Mouse (Mus musculus) hindbrain, embryonic 13.5 days (tissue): ENCODE measurements around the gene Emc1. TPM values are rescaled to one million over a fixed set of nuclear protein-coding genes. Genes with fewer than 3 reads are reported as not detected.

Experiments
- ATAC-seq: fragments of 200-750 bp; cut with Nextera tagmentation; 2 replicates; pipeline ENCODE4 v1.8.0; 2017; ENCODE audit warnings: moderate TSS enrichment; ENCODE audit not compliant: low FRiP score
- H3K27ac ChIP-seq: fragments of 300-500 bp; sonication (generic); 2 replicates; pipeline ENCODE4 v1.5.1; 2015; ENCODE audit warnings: inconsistent platforms, mild to moderate bottlenecking, moderate library complexity
- H3K27me3 ChIP-seq: fragments of 300-500 bp; sonication (generic); 2 replicates; pipeline ENCODE4 v1.6.1; 2015; ENCODE audit warnings: mild to moderate bottlenecking, inconsistent platforms
- H3K36me3 ChIP-seq: fragments of 300-500 bp; sonication (generic); 2 replicates; pipeline ENCODE4 v1.6.1; 2015; ENCODE audit warnings: mild to moderate bottlenecking, inconsistent platforms
- H3K4me1 ChIP-seq: fragments of 300-500 bp; sonication (generic); replicated peaks from 2 replicates; pipeline ENCODE4 v1.6.1; 2015; ENCODE audit warnings: inconsistent platforms
- H3K4me2 ChIP-seq: fragments of 300-500 bp; sonication (generic); 2 replicates; pipeline ENCODE4 v1.6.1; 2015; ENCODE audit warnings: inconsistent platforms, mild to moderate bottlenecking, moderate library complexity
- H3K4me3 ChIP-seq: fragments of 300-500 bp; sonication (generic); 2 replicates; pipeline ENCODE4 v1.5.1; 2015; ENCODE audit warnings: mild to moderate bottlenecking, inconsistent platforms
- H3K9ac ChIP-seq: fragments of 300-500 bp; sonication (generic); 2 replicates; pipeline ENCODE4 v1.6.1; 2015; ENCODE audit warnings: mild to moderate bottlenecking, inconsistent platforms
- H3K9me3 ChIP-seq: fragments of 300-500 bp; sonication (generic); 2 replicates; pipeline ENCODE4 v1.6.1; 2016; ENCODE audit warnings: inconsistent platforms
- WGBS: fragments of 180-500 bp; shearing (Covaris S2); methylation state at CpG from one replicate; pipeline ENCODE4 v1.1.7; 2015; 5-methylcytosine and 5-hydroxymethylcytosine counted together
- microRNA-seq: library from miRNA; unstranded; fragments of <30 nt; microRNA quantifications from one replicate; pipeline ENCODE4, GENCODE M21; 2016
- polyA plus RNA-seq: library from polyadenylated mRNA; unstranded; fragments of >200 nt; fragmentation: Nextera tagmentation; extraction: Ambion mirVana; gene quantifications from 2 replicates; pipeline ENCODE4 v1.2.1, GENCODE M21; 2015

Gene Emc1
- polyA plus RNA-seq, 1 experiment from 2014 or later = 36.2 TPM

DNA sequence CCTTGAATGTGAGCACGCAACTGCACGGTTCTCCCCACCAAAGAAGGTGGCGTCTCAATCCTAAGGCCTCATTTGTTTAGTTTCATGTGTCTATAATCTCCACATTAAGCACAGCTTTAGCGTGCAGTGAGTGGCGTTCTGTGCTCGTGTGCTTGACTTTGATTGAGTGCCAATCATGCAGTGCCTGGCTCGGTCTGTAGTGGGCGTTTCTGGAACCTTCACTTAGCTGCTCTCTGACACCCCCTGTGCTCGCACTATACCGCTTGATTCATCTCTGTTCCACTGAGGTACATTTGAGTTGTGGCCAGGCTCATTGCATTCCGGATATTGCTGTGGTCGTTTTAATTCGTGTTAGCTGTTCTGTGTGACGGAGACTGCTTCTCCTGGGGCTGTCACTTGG is 50.8 kb downstream of the Emc1 start:
- Histone ChIP-seq H3K4me1 (no peaks in the 10 kb centered on the region), H3K27me3 (no peaks in the 10 kb centered on the region), H3K4me2 (no peak overlapping the region), H3K4me3 (no peak overlapping the region), H3K36me3 (peaks cover 98% of the 10 kb centered on the region), H3K27ac (no peak overlapping the region), H3K9ac (no peak overlapping the region), H3K9me3 (no peaks in the 10 kb centered on the region)
- 88% methylated on average over 14 of the region's 14 CpGs for WGBS
- no peak for ATAC-seq

DNA sequence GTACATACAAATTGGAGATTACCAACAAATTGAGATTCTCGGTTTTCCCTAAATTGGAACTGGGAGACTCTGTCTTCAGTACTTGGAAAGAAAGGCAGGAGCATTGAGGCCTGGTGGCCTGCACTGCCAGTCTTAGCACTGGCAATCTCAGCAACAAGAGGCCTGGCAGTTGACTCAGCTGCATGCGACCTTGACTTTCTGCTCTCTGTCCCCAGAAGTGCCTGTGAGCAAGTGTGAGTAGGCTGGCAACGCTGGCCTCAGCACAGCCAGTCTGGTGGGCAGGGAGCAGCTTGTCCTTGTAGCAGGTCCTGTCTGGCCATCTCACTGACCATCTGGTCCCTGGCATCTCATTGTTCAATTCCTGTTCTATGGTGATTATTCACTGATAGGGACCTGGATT is 59.0 kb downstream of the Emc1 start:
- no peak overlapping the region for H3K4me2 ChIP-seq
- ATAC-seq = no peak
- no peak overlapping the region for H3K9ac ChIP-seq
- no peak overlapping the region for H3K27ac ChIP-seq
- no peak overlapping the region for H3K4me3 ChIP-seq
- WGBS = 94% methylated on average over 3 of the region's 3 CpGs
- peaks cover 99% of the 10 kb centered on the region for H3K36me3 ChIP-seq
- H3K27me3 ChIP-seq = no peaks in the 10 kb centered on the region
- no peaks in the 10 kb centered on the region for H3K4me1 ChIP-seq
- no peaks in the 10 kb centered on the region for H3K9me3 ChIP-seq

DNA sequence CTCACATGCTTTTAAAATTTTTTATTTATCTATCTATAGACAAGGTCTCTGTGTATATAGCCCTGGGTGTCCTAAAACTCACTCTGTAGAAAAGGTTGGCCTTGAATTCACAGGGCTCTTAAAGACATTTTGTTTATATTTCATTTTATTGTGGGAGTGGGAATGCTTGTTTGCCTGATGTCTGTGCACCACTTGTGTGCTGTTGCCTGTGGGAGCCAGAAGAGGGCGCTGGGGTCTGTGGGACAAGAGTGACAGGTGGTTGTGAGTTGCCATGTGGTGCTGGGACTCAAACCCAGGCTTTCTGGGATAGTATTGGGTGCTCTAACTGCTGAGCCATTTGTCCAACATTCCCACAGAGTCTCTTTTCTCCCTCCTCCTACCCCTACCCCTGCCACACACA is 65.5 kb downstream of the Emc1 start:
- H3K4me3 ChIP-seq = no peak overlapping the region
- 48% methylated on average over 1 of the region's 1 CpGs for WGBS
- H3K27ac ChIP-seq = no peak overlapping the region
- no peaks in the 10 kb centered on the region for H3K4me1 ChIP-seq
- no peaks in the 10 kb centered on the region for H3K9me3 ChIP-seq
- H3K9ac ChIP-seq = no peak overlapping the region
- H3K27me3 ChIP-seq = no peaks in the 10 kb centered on the region
- H3K36me3 ChIP-seq = peaks cover 100% of the 10 kb centered on the region
- no peak overlapping the region for H3K4me2 ChIP-seq
- ATAC-seq = no peak

DNA sequence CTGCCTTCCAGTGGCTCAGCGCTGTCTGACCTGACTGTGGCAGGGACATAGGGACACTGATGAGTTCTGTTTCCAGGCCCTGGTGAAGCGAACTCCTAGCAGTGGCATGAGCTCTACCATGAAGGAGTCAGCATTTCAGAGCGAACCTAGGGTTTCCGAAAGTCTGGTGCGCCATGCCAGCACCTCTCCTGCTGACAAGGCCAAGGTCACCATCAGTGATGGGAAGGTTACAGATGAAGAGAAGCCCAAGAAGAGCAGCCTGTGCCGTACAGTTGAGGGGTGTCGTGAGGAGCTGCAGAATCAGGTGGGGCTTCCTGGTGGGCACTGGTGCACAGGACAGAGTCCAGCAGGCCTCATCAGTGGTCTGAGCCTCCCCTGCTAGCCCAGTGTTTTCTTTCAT is 69.2 kb downstream of the Emc1 start:
- ATAC-seq = no peak
- 96% methylated on average over 7 of the region's 7 CpGs for WGBS
- no peaks in the 10 kb centered on the region for H3K9me3 ChIP-seq

DNA sequence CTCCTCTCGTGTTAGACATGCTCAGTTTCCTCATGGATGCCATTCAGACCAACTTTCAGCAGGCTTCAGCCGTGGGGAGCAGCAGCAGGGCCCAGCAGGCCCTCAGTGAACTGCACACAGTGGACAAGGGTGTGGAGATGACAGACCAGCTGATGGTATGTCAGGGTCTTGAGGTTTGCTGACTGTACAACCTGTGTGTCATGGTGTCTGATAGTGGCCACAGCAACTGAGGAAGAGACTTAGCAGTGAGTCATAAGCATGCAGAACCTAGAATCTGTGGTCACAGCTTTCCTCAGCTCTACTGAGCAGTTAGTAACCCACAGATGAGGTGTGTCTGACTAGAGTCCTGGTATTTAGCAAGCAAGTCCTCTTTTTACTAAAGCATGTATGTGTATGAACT is 70.0 kb downstream of the Emc1 start:
- Histone ChIP-seq H3K9me3 (no peaks in the 10 kb centered on the region), H3K36me3 (peaks cover 100% of the 10 kb centered on the region), H3K27me3 (no peaks in the 10 kb centered on the region), H3K4me3 (no peak overlapping the region), H3K9ac (no peak overlapping the region), H3K27ac (no peak overlapping the region), H3K4me1 (no peaks in the 10 kb centered on the region), H3K4me2 (no peak overlapping the region)
- ATAC-seq = no peak
- 88% methylated on average over 2 of the region's 2 CpGs for WGBS

More for the DNA sequence above, 69.2 kb downstream of the Emc1 start:
- H3K9ac ChIP-seq = no peak overlapping the region
- H3K4me1 ChIP-seq = no peaks in the 10 kb centered on the region
- H3K27ac ChIP-seq = no peak overlapping the region
- H3K4me3 ChIP-seq = no peak overlapping the region
- no peaks in the 10 kb centered on the region for H3K27me3 ChIP-seq
- H3K4me2 ChIP-seq = no peak overlapping the region
- peaks cover 100% of the 10 kb centered on the region for H3K36me3 ChIP-seq

DNA sequence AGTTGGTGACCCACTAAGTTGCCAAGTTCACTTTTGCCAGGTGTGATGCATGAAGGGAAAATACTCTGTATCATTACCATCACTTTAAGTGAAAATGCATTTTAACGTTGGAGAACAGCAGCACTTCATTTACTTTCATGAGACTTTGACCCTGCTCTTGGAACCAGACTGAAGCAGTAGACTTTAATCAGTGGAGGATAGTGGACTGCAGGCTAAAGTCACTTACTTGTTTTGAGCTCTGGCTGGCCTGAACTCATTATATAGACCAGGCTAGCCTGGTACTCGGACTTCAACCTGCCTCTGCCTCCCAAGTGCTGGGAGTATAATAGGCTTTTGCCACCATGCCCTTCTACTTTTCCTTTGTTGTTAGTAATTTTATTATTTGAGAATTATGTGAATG is 70.9 kb downstream of the Emc1 start:
- no peak overlapping the region for H3K9ac ChIP-seq
- ATAC-seq = no peak
- H3K36me3 ChIP-seq = peaks cover 100% of the 10 kb centered on the region
- H3K4me1 ChIP-seq = no peaks in the 10 kb centered on the region
- no peak overlapping the region for H3K4me3 ChIP-seq
- H3K9me3 ChIP-seq = no peaks in the 10 kb centered on the region
- 76% methylated on average over 2 of the region's 2 CpGs for WGBS
- H3K4me2 ChIP-seq = no peak overlapping the region
- no peaks in the 10 kb centered on the region for H3K27me3 ChIP-seq
- H3K27ac ChIP-seq = no peak overlapping the region

Small RNA genes lying within 50 kb of the gene (microRNA-seq; reads per million reads assigned to microRNA genes)
- gene Gm24245 (3.0 reads per million, percentile 7 among the genes with 10 or more reads in this experiment), gene Gm25732 (0.70 reads per million)

Other genes with a start within 250 kb of the Emc1 start
- gene Minos1, start 221.5 kb upstream of the Emc1 start, polyA plus RNA-seq = 424 and 441 TPM in 2 replicates
- gene Capzb, start 159.7 kb upstream of the Emc1 start, polyA plus RNA-seq = 340 and 343 TPM in 2 replicates
- gene Pqlc2, start 41.9 kb upstream of the Emc1 start, polyA plus RNA-seq = 14.3 TPM in 2 replicates
- 58.7 and 60.0 TPM in 2 replicates for gene Akr7a5, start 41.8 kb upstream of the Emc1 start, polyA plus RNA-seq
- 88.1 and 97.5 TPM in 2 replicates for gene Mrto4, start within 50 bp of the Emc1 start, polyA plus RNA-seq
- gene Ubr4, start within 50 bp of the Emc1 start, polyA plus RNA-seq = 73.7 and 76.4 TPM in 2 replicates
- 4.4 and 4.7 TPM in 2 replicates for gene Iffo2, start 178.0 kb downstream of the Emc1 start, polyA plus RNA-seq